Comparison of ENCODE assay signal across 8 mouse cellular contexts in the genomic region with DNA sequence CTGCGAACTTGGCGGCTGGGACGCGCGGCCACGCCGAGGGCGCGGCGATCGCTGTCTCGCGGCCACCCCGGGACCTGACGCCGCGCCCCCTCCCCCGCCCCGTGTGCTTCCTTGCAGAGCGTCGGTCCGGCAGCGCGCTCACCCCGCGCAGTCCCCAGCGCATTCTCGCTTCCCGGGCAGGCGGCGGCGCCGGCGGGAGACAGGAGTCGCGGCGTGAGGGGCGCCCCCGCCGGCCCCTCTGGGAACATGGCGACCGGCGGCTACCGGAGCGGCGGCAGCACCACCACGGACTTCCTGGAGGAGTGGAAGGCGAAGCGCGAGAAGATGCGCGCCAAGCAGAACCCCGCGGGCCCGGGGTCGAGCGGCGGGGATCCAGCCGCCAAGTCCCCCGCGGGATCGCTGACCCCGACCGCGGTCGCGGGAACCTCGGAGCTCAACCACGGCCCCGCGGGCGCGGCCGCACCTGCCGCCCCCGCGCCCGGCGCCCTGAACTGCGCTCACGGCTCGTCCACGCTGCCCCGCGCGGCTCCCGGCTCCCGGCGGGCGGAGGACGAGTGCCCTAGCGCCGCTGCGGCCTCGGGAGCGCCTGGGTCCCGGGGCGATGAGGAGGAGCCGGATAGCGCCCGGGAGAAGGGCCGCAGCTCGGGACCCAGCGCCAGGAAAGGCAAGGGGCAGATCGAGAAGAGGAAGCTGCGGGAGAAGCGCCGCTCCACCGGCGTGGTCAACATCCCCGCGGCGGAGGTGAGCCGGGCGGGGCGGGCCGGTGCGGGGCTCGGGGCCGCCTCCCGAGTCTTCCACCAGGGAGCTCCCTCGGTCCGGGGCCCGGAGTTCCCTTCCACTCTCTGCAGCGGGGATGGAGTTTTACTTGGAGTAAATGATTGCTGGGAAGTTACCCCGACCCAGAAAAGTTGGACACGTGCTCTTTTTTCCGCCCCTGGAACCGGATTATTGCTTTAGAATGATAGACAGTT. TPM values are rescaled to one million over a fixed set of nuclear protein-coding genes. Genes with fewer than 3 reads are reported as not detected.
A peak's percentile ranks its signal among the peaks of the same experiment; 100 is the strongest.
DNase-seq lines count a peak whose midpoint lies in the region; ATAC-seq and TF ChIP-seq lines count a peak whose summit lies in the region.

No protein-coding gene starts in this region.

- no peaks in the 10 kb centered on the region; the same call in 1 of the 2 replicates for H3K36me3 ChIP-seq in kidney, adult 2 months (ENCODE audit: control insufficient read depth, insufficient read depth, low read length)
- H3K36me3 ChIP-seq in liver, embryonic 15.5 days (replicated peaks): no peaks in the 10 kb centered on the region
- no peaks in the 10 kb centered on the region for H3K36me3 ChIP-seq in neural tube, embryonic 13.5 days

- under 1% methylated on average over 128 of the region's 129 CpGs for WGBS in kidney, adult 2 months
- under 1% methylated on average over 114 of the region's 129 CpGs for WGBS in liver, embryonic 15.5 days (ENCODE audit: insufficient replicate concordance)
- under 1% methylated on average over 100 of the region's 129 CpGs for WGBS in neural tube, embryonic 13.5 days

- ATAC-seq in liver, embryonic 15.5 days (ENCODE audit: insufficient read depth): peak; percentile 39
- ATAC-seq in neural tube, embryonic 13.5 days (ENCODE audit: low read depth): peak; percentile 68

- peak; percentile 26; the same call in 1 of the 2 replicates for TF ChIP-seq CTCF in kidney, adult 2 months (conservative IDR thresholded peaks at IDR 0.05; ENCODE audit: insufficient read depth, insufficient read length, low read depth, low read length)

- H3K27ac ChIP-seq in kidney, adult 2 months (ENCODE audit: insufficient read depth, low read depth, low read length): peak overlapping the region; percentile 87
- H3K27ac ChIP-seq in liver, embryonic 15.5 days (replicated peaks): peak overlapping the region; percentile 62
- peak overlapping the region; percentile 39 for H3K27ac ChIP-seq in neural tube, embryonic 13.5 days (replicated peaks)

- no peaks in the 10 kb centered on the region for H3K27me3 ChIP-seq in kidney, adult 2 months (replicated peaks; ENCODE audit: control insufficient read depth, insufficient read depth, low read length)
- peaks cover 48% of the 10 kb centered on the region for H3K27me3 ChIP-seq in liver, embryonic 15.5 days
- peaks cover 30% of the 10 kb centered on the region for H3K27me3 ChIP-seq in neural tube, embryonic 13.5 days

- peak overlapping the region; percentile 99 for H3K4me3 ChIP-seq in kidney, adult 2 months (ENCODE audit: insufficient read depth, low read depth, low read length)
- peak overlapping the region; percentile 67 for H3K4me3 ChIP-seq in liver, embryonic 15.5 days (replicated peaks)
- peak overlapping the region; percentile 84 for H3K4me3 ChIP-seq in neural tube, embryonic 13.5 days

- H3K9me3 ChIP-seq in liver, embryonic 15.5 days (replicated peaks): no peaks in the 10 kb centered on the region
- no peaks in the 10 kb centered on the region for H3K9me3 ChIP-seq in neural tube, embryonic 13.5 days

- peak overlapping the region; percentile 60 for H3K9ac ChIP-seq in liver, embryonic 15.5 days
- H3K9ac ChIP-seq in neural tube, embryonic 13.5 days: peak overlapping the region; percentile 75

- no peak for TF ChIP-seq POLR2A in kidney, adult 2 months (IDR thresholded peaks at IDR 0.05; ENCODE audit: low read depth, low read length)

- peak overlapping the region; percentile 87 for H3K4me2 ChIP-seq in liver, embryonic 15.5 days
- H3K4me2 ChIP-seq in neural tube, embryonic 13.5 days: peak overlapping the region; percentile 95

- peaks cover 13% of the 10 kb centered on the region; the same call in 1 of the 2 replicates for H3K4me1 ChIP-seq in kidney, adult 2 months (ENCODE audit: control insufficient read depth, insufficient read depth, low read length)
- H3K4me1 ChIP-seq in liver, embryonic 15.5 days (replicated peaks): peaks cover 23% of the 10 kb centered on the region
- peaks cover 17% of the 10 kb centered on the region for H3K4me1 ChIP-seq in neural tube, embryonic 13.5 days (replicated peaks)

- peak; percentile 65 for DNase-seq in A20 (ENCODE audit: low read depth, low spot score)
- DNase-seq in adipocyte (ENCODE audit: low spot score): peak; percentile 55
- peak; percentile 77 for DNase-seq in embryo, embryonic 11 days
- peak; percentile 35 to 42 for DNase-seq in heart, adult 9 months (ENCODE audit: low spot score in 2 of 2)
- peak; percentile 86 for DNase-seq in kidney, adult 2 months
- peak; percentile 48 for DNase-seq in urinary bladder, postnatal 25 days (ENCODE audit: low spot score)

RNA-seq across cellular contexts. Expression of gene Pawr, which starts 0.9 kb away (rescaled TPM):
- 17.9 and 19.0 TPM in 2 replicates for polyA plus RNA-seq in kidney, adult 2 months (2012; rRNA removed)
- polyA plus RNA-seq in liver, embryonic 15.5 days (2015; fragmentation: Nextera tagmentation; extraction: Ambion mirVana): 4.1 and 4.5 TPM in 2 replicates
- 4.8 TPM in 2 replicates for polyA plus RNA-seq in neural tube, embryonic 13.5 days (2015; fragmentation: Nextera tagmentation; extraction: Ambion mirVana)

Comparison
In these comparisons a context has a peak if more than half of its experiments do, and no peak if none do; other contexts are left out.
1. Peak in every context shown above with its lines: DNase-seq, ATAC-seq, H3K4me3 ChIP-seq and H3K27ac ChIP-seq.